Mouse (Mus musculus) lung, adult 2 months (tissue): ENCODE results near the gene Stk10.

ENCODE experiments used
- CTCF ChIP-seq: fragments of 200-500 bp; IDR thresholded peaks from 2 replicates; pipeline ENCODE4 v1.5.1; 2011; ENCODE audit warnings: mild to moderate bottlenecking, low read length, control low read depth; ENCODE audit not compliant: insufficient read depth
- POLR2A ChIP-seq: fragments of 200-500 bp; IDR thresholded peaks from 2 replicates; pipeline ENCODE4 v1.6.1; 2011; ENCODE audit warnings: low read depth, mild to moderate bottlenecking, control low read depth, low read length, borderline replicate concordance; ENCODE audit errors: extremely low read depth

GRCm38 (mm10) chr11:32573669-32574068 is 40.6 kb downstream of the Stk10 start:
- TF ChIP-seq POLR2A (no peak), CTCF (no peak)
